Mouse (Mus musculus): Measurements from ENCODE around the gene Plcl1. TPM values are rescaled to one million over a fixed set of nuclear protein-coding genes. Genes with fewer than 3 reads are reported as not detected.

The Plcl1 gene
- polyA plus RNA-seq, 1 experiment from 2014 or later, result 3.8 TPM

- Histone ChIP-seq H3K4me3 (ENCODE audit: low read depth, low read length) (no peak overlapping the region), H3K36me3 (ENCODE audit: control insufficient read depth, insufficient read depth, low read length) (no peaks in the 10 kb centered on the region), H3K4me1 (ENCODE audit: control insufficient read depth, insufficient read depth, low read length) (0 out of 2 replicates have a peak, but pooled peaks cover 4% of the 10 kb centered on the region), H3K9me3 (ENCODE audit: control insufficient read depth, low read depth, low read length) (no peaks in the 10 kb centered on the region), H3K27ac (ENCODE audit: low read length) (no peak overlapping the region), H3K4me2 (replicated peaks; ENCODE audit: low read depth, low read length) (no peak overlapping the region), H3K27me3 (ENCODE audit: control insufficient read depth, insufficient read depth, low read length) (no peaks in the 10 kb centered on the region), H3K9ac (replicated peaks; ENCODE audit: low read depth, low read length) (no peak overlapping the region)
- ATAC-seq (ENCODE audit: insufficient number of reproducible peaks, insufficient read depth, low FRiP score, low read depth), result no peak
- WGBS, result 26% methylated on average over 2 of the region's 2 CpGs
Observed at GRCm38 (mm10) chr1:55575916-55576315, 170.2 kb downstream of the Plcl1 start.

GRCm38 (mm10) chr1:55581752-55582151 is 176.0 kb downstream of the Plcl1 start:
- Histone ChIP-seq H3K9me3 (ENCODE audit: control insufficient read depth, low read depth, low read length) (no peaks in the 10 kb centered on the region), H3K27ac (ENCODE audit: low read length) (no peak overlapping the region), H3K4me2 (replicated peaks; ENCODE audit: low read depth, low read length) (no peak overlapping the region), H3K36me3 (ENCODE audit: control insufficient read depth, insufficient read depth, low read length) (no peaks in the 10 kb centered on the region), H3K4me1 (ENCODE audit: control insufficient read depth, insufficient read depth, low read length) (no peaks in the 10 kb centered on the region), H3K4me3 (ENCODE audit: low read depth, low read length) (no peak overlapping the region), H3K27me3 (ENCODE audit: control insufficient read depth, insufficient read depth, low read length) (no peaks in the 10 kb centered on the region), H3K9ac (replicated peaks; ENCODE audit: low read depth, low read length) (no peak overlapping the region)
- no peak for ATAC-seq (ENCODE audit: insufficient number of reproducible peaks, insufficient read depth, low FRiP score, low read depth)
- 61% methylated on average over 1 of the region's 2 CpGs for WGBS

- WGBS, result 68% methylated on average over 4 of the region's 4 CpGs
- H3K4me1 ChIP-seq (ENCODE audit: control insufficient read depth, insufficient read depth, low read length), result 0 out of 2 replicates have a peak, but pooled peaks cover 3% of the 10 kb centered on the region
- H3K36me3 ChIP-seq (ENCODE audit: control insufficient read depth, insufficient read depth, low read length), result no peaks in the 10 kb centered on the region
- no peak for ATAC-seq (ENCODE audit: insufficient number of reproducible peaks, insufficient read depth, low FRiP score, low read depth)
- no peaks in the 10 kb centered on the region for H3K27me3 ChIP-seq (ENCODE audit: control insufficient read depth, insufficient read depth, low read length)
- H3K27ac ChIP-seq (ENCODE audit: low read length), result no peak overlapping the region
- no peak overlapping the region for H3K9ac ChIP-seq (replicated peaks; ENCODE audit: low read depth, low read length)
- no peak overlapping the region for H3K4me2 ChIP-seq (replicated peaks; ENCODE audit: low read depth, low read length)
- no peaks in the 10 kb centered on the region for H3K9me3 ChIP-seq (ENCODE audit: control insufficient read depth, low read depth, low read length)
- no peak overlapping the region for H3K4me3 ChIP-seq (ENCODE audit: low read depth, low read length)
Observed at GRCm38 (mm10) chr1:55585441-55585840, 179.7 kb downstream of the Plcl1 start.

- 76% methylated on average over 6 of the region's 6 CpGs for WGBS
- Histone ChIP-seq H3K27me3 (ENCODE audit: control insufficient read depth, insufficient read depth, low read length) (no peaks in the 10 kb centered on the region), H3K36me3 (ENCODE audit: control insufficient read depth, insufficient read depth, low read length) (no peaks in the 10 kb centered on the region), H3K9me3 (ENCODE audit: control insufficient read depth, low read depth, low read length) (no peaks in the 10 kb centered on the region), H3K27ac (ENCODE audit: low read length) (no peak overlapping the region), H3K4me1 (ENCODE audit: control insufficient read depth, insufficient read depth, low read length) (0 out of 2 replicates have a peak, but pooled peaks cover 3% of the 10 kb centered on the region), H3K4me3 (ENCODE audit: low read depth, low read length) (no peak overlapping the region), H3K9ac (replicated peaks; ENCODE audit: low read depth, low read length) (no peak overlapping the region), H3K4me2 (replicated peaks; ENCODE audit: low read depth, low read length) (no peak overlapping the region)
- ATAC-seq (ENCODE audit: insufficient number of reproducible peaks, insufficient read depth, low FRiP score, low read depth), result no peak
Observed at GRCm38 (mm10) chr1:55588090-55588489, 182.4 kb downstream of the Plcl1 start.

GRCm38 (mm10) chr1:55590047-55590446 is 184.3 kb downstream of the Plcl1 start:
- ATAC-seq (ENCODE audit: insufficient number of reproducible peaks, insufficient read depth, low FRiP score, low read depth), result no peak
- Histone ChIP-seq H3K4me2 (replicated peaks; ENCODE audit: low read depth, low read length) (no peak overlapping the region), H3K36me3 (ENCODE audit: control insufficient read depth, insufficient read depth, low read length) (no peaks in the 10 kb centered on the region), H3K9ac (replicated peaks; ENCODE audit: low read depth, low read length) (no peak overlapping the region), H3K4me3 (ENCODE audit: low read depth, low read length) (no peak overlapping the region), H3K27ac (ENCODE audit: low read length) (no peak overlapping the region), H3K9me3 (ENCODE audit: control insufficient read depth, low read depth, low read length) (no peaks in the 10 kb centered on the region), H3K27me3 (ENCODE audit: control insufficient read depth, insufficient read depth, low read length) (no peaks in the 10 kb centered on the region), H3K4me1 (ENCODE audit: control insufficient read depth, insufficient read depth, low read length) (0 out of 2 replicates have a peak, but pooled peaks cover 3% of the 10 kb centered on the region)

GRCm38 (mm10) chr1:55600496-55600895 is 194.8 kb downstream of the Plcl1 start:
- H3K4me3 ChIP-seq (ENCODE audit: low read depth, low read length), result no peak overlapping the region
- no peaks in the 10 kb centered on the region for H3K27me3 ChIP-seq (ENCODE audit: control insufficient read depth, insufficient read depth, low read length)
- H3K9ac ChIP-seq (replicated peaks; ENCODE audit: low read depth, low read length), result no peak overlapping the region
- no peak overlapping the region for H3K27ac ChIP-seq (ENCODE audit: low read length)
- no peak overlapping the region for H3K4me2 ChIP-seq (replicated peaks; ENCODE audit: low read depth, low read length)
- H3K9me3 ChIP-seq (ENCODE audit: control insufficient read depth, low read depth, low read length), result no peaks in the 10 kb centered on the region
- H3K36me3 ChIP-seq (ENCODE audit: control insufficient read depth, insufficient read depth, low read length), result no peaks in the 10 kb centered on the region
- 61% methylated on average over 1 of the region's 1 CpGs for WGBS
- no peak for ATAC-seq (ENCODE audit: insufficient number of reproducible peaks, insufficient read depth, low FRiP score, low read depth)
- no peaks in the 10 kb centered on the region for H3K4me1 ChIP-seq (ENCODE audit: control insufficient read depth, insufficient read depth, low read length)

GRCm38 (mm10) chr1:55604593-55604992 is 198.9 kb downstream of the Plcl1 start:
- H3K9ac ChIP-seq (replicated peaks; ENCODE audit: low read depth, low read length), result no peak overlapping the region
- H3K4me1 ChIP-seq (ENCODE audit: control insufficient read depth, insufficient read depth, low read length), result peaks cover 7% of the 10 kb centered on the region; the same call in 1 of the 2 replicates
- ATAC-seq (ENCODE audit: insufficient number of reproducible peaks, insufficient read depth, low FRiP score, low read depth), result peak; percentile 67; the same call in 1 of the 2 replicates
- H3K36me3 ChIP-seq (ENCODE audit: control insufficient read depth, insufficient read depth, low read length), result no peaks in the 10 kb centered on the region
- no peaks in the 10 kb centered on the region for H3K27me3 ChIP-seq (ENCODE audit: control insufficient read depth, insufficient read depth, low read length)
- no peak overlapping the region for H3K4me3 ChIP-seq (ENCODE audit: low read depth, low read length)
- H3K4me2 ChIP-seq (replicated peaks; ENCODE audit: low read depth, low read length), result no peak overlapping the region
- H3K27ac ChIP-seq (ENCODE audit: low read length), result no peak overlapping the region
- no peaks in the 10 kb centered on the region for H3K9me3 ChIP-seq (ENCODE audit: control insufficient read depth, low read depth, low read length)
- WGBS, result 72% methylated on average over 4 of the region's 4 CpGs

- no peak overlapping the region for H3K4me3 ChIP-seq (ENCODE audit: low read depth, low read length)
- H3K9me3 ChIP-seq (ENCODE audit: control insufficient read depth, low read depth, low read length), result no peaks in the 10 kb centered on the region
- no peak overlapping the region for H3K27ac ChIP-seq (ENCODE audit: low read length)
- H3K27me3 ChIP-seq (ENCODE audit: control insufficient read depth, insufficient read depth, low read length), result no peaks in the 10 kb centered on the region
- no peak overlapping the region for H3K4me2 ChIP-seq (replicated peaks; ENCODE audit: low read depth, low read length)
- H3K36me3 ChIP-seq (ENCODE audit: control insufficient read depth, insufficient read depth, low read length), result no peaks in the 10 kb centered on the region
- 71% methylated on average over 4 of the region's 4 CpGs for WGBS
- H3K4me1 ChIP-seq (ENCODE audit: control insufficient read depth, insufficient read depth, low read length), result peaks cover 7% of the 10 kb centered on the region; the same call in 1 of the 2 replicates
- no peak overlapping the region for H3K9ac ChIP-seq (replicated peaks; ENCODE audit: low read depth, low read length)
- ATAC-seq (ENCODE audit: insufficient number of reproducible peaks, insufficient read depth, low FRiP score, low read depth), result no peak
Observed at GRCm38 (mm10) chr1:55605450-55605849, 199.7 kb downstream of the Plcl1 start.

- H3K27ac ChIP-seq (ENCODE audit: low read length), result no peak overlapping the region
- no peak overlapping the region for H3K4me3 ChIP-seq (ENCODE audit: low read depth, low read length)
- H3K9me3 ChIP-seq (ENCODE audit: control insufficient read depth, low read depth, low read length), result no peaks in the 10 kb centered on the region
- 40% methylated on average over 2 of the region's 2 CpGs for WGBS
- H3K36me3 ChIP-seq (ENCODE audit: control insufficient read depth, insufficient read depth, low read length), result no peaks in the 10 kb centered on the region
- H3K9ac ChIP-seq (replicated peaks; ENCODE audit: low read depth, low read length), result no peak overlapping the region
- no peaks in the 10 kb centered on the region for H3K27me3 ChIP-seq (ENCODE audit: control insufficient read depth, insufficient read depth, low read length)
- H3K4me1 ChIP-seq (ENCODE audit: control insufficient read depth, insufficient read depth, low read length), result peaks cover 7% of the 10 kb centered on the region; the same call in 1 of the 2 replicates
- ATAC-seq (ENCODE audit: insufficient number of reproducible peaks, insufficient read depth, low FRiP score, low read depth), result no peak
- no peak overlapping the region for H3K4me2 ChIP-seq (replicated peaks; ENCODE audit: low read depth, low read length)
Observed at GRCm38 (mm10) chr1:55605956-55606355, 200.2 kb downstream of the Plcl1 start.

Measured in stomach, embryonic 14.5 days (tissue).